Mouse (Mus musculus) MEL (cell line): ENCODE data around the gene Pomt1. TPM values are rescaled to one million over a fixed set of nuclear protein-coding genes. Genes with fewer than 3 reads are reported as not detected.

ENCODE experiments used
- DNase-seq: peaks from one replicate; pipeline ENCODE4 v3.0.0; 2011; ENCODE audit warnings: low read depth, low spot score
- H3K27ac ChIP-seq: 2 replicates; pipeline ENCODE4 v1.5.1; 2012; ENCODE audit warnings: low read depth, mild to moderate bottlenecking, control low read depth, low read length, moderate library complexity; ENCODE audit not compliant: control insufficient read depth
- H3K27me3 ChIP-seq, 2 experiments: fragments of 150-350 bp in 1 of 2; sonication (generic) in 1 of 2; 2 replicates each; pipeline ENCODE4 v1.6.1; 2012; ENCODE audit warnings: low read length in 2 of 2, mild to moderate bottlenecking in 2 of 2, improper control_type of control experiment in 1 of 2, moderate library complexity in 1 of 2; ENCODE audit not compliant: insufficient read depth in 2 of 2, control insufficient read depth in 1 of 2
- H3K36me3 ChIP-seq, 2 experiments: 2 replicates each; pipeline ENCODE4 v1.6.1; 2012 to 2014; ENCODE audit warnings: low read length in 2 of 2, improper control_type of control experiment in 1 of 2, inconsistent platforms in 1 of 2, mild to moderate bottlenecking in 1 of 2; ENCODE audit not compliant: insufficient read depth in 2 of 2, control insufficient read depth in 1 of 2
- H3K4me1 ChIP-seq, 2 experiments: fragments of 150-350 bp in 1 of 2; sonication (generic) in 1 of 2; 2 replicates each; pipeline ENCODE4 v1.6.1; 2012; ENCODE audit warnings: low read length in 2 of 2, improper control_type of control experiment in 1 of 2, mild to moderate bottlenecking in 1 of 2; ENCODE audit not compliant: insufficient read depth in 2 of 2, control insufficient read depth in 1 of 2
- H3K4me3 ChIP-seq, 2 experiments: fragments of 150-350 bp in 1 of 2; sonication (generic) in 1 of 2; 2 replicates each; pipeline ENCODE4 v1.5.1; 2012; ENCODE audit warnings: low read depth in 2 of 2, low read length in 2 of 2, mild to moderate bottlenecking in 2 of 2, moderate library complexity in 2 of 2, control low read depth in 1 of 2, improper control_type of control experiment in 1 of 2; ENCODE audit not compliant: control insufficient read depth in 1 of 2, insufficient read depth in 1 of 2
- H3K79me2 ChIP-seq: 2 replicates; pipeline ENCODE4 v1.6.1; 2012; ENCODE audit warnings: mild to moderate bottlenecking, low read length, moderate library complexity; ENCODE audit not compliant: control insufficient read depth, poor library complexity, insufficient read depth
- H3K9ac ChIP-seq: 2 replicates; pipeline ENCODE4 v1.6.1; 2012; ENCODE audit warnings: low read depth, mild to moderate bottlenecking, control low read depth, low read length, moderate library complexity; ENCODE audit not compliant: control insufficient read depth, poor library complexity, severe bottlenecking
- H3K9me3 ChIP-seq: fragments of 150-350 bp; sonication (generic); replicated peaks from 2 replicates; pipeline ENCODE4 v1.6.1; 2012; ENCODE audit warnings: mild to moderate bottlenecking, low read length, improper control_type of control experiment, moderate library complexity; ENCODE audit not compliant: insufficient read depth
- CTCF ChIP-seq, 3 experiments: IDR thresholded peaks in 2 of 3; conservative IDR thresholded peaks in 1 of 3; 2 replicates each; pipeline ENCODE4 v1.5.1; 2011 to 2012; ENCODE audit warnings: low read length in 3 of 3, low read depth in 2 of 3, mild to moderate bottlenecking in 2 of 3, improper control_type of control experiment in 1 of 3, inconsistent platforms in 1 of 3, mixed read lengths in 1 of 3, moderate library complexity in 1 of 3; ENCODE audit not compliant: control insufficient read depth in 1 of 3, insufficient read depth in 1 of 3, poor library complexity in 1 of 3, severe bottlenecking in 1 of 3
- EP300 ChIP-seq, 2 experiments: IDR thresholded peaks; 2 replicates each; pipeline ENCODE4 v1.6.1; 2011; ENCODE audit warnings: improper control_type of control experiment in 2 of 2, low read length in 2 of 2, low read depth in 1 of 2, mild to moderate bottlenecking in 1 of 2
- ETS1 ChIP-seq: IDR thresholded peaks from 2 replicates; pipeline ENCODE4 v1.6.1; 2012; ENCODE audit warnings: low read depth, mild to moderate bottlenecking, inconsistent platforms, low read length, improper control_type of control experiment, moderate library complexity
- GATA1 ChIP-seq: IDR thresholded peaks from 2 replicates; pipeline ENCODE4 v1.6.1; 2011; ENCODE audit warnings: low read depth, low read length, improper control_type of control experiment
- HCFC1 ChIP-seq: IDR thresholded peaks from 2 replicates; pipeline ENCODE4 v1.6.1; 2012; ENCODE audit warnings: low read depth, mild to moderate bottlenecking, inconsistent platforms, low read length, improper control_type of control experiment, moderate library complexity
- JUND ChIP-seq: IDR thresholded peaks from 2 replicates; pipeline ENCODE4 v1.6.1; 2011; ENCODE audit warnings: low read depth, mild to moderate bottlenecking, improper control_type of control experiment, low read length
- KAT2A ChIP-seq: conservative IDR thresholded peaks from 2 replicates; pipeline ENCODE4 v1.6.1; 2012; ENCODE audit warnings: low read depth, low read length, improper control_type of control experiment, inconsistent platforms
- MAX ChIP-seq: IDR thresholded peaks from 2 replicates; pipeline ENCODE4 v1.6.1; 2011; ENCODE audit warnings: low read length, improper control_type of control experiment
- MXI1 ChIP-seq: IDR thresholded peaks from 2 replicates; pipeline ENCODE4 v1.6.1; 2011; ENCODE audit warnings: mild to moderate bottlenecking, low read depth, low read length, improper control_type of control experiment
- MYC ChIP-seq: IDR thresholded peaks from 2 replicates; pipeline ENCODE4 v1.6.1; 2011; ENCODE audit warnings: low read depth, mild to moderate bottlenecking, low read length, improper control_type of control experiment, moderate library complexity
- NELFE ChIP-seq: IDR thresholded peaks from 2 replicates; pipeline ENCODE4 v1.6.1; 2011; ENCODE audit warnings: low read depth, low read length, improper control_type of control experiment
- POLR2A ChIP-seq, 2 experiments: IDR thresholded peaks; 2 replicates each; pipeline ENCODE4 v1.6.1; 2011 to 2012; ENCODE audit warnings: low read length in 2 of 2, mild to moderate bottlenecking in 2 of 2, control low read depth in 1 of 2, improper control_type of control experiment in 1 of 2, low read depth in 1 of 2, moderate library complexity in 1 of 2; ENCODE audit not compliant: control insufficient read depth in 1 of 2, insufficient read depth in 1 of 2, poor library complexity in 1 of 2
- POLR2AphosphoS5 ChIP-seq: IDR thresholded peaks from 2 replicates; pipeline ENCODE4 v1.6.1; 2012; ENCODE audit warnings: low read depth, borderline replicate concordance, mild to moderate bottlenecking, inconsistent platforms, low read length, moderate library complexity, mixed read lengths
- RAD21 ChIP-seq: IDR thresholded peaks from 2 replicates; pipeline ENCODE4 v1.6.1; 2011; ENCODE audit warnings: mild to moderate bottlenecking, low read depth, low read length, improper control_type of control experiment
- RCOR1 ChIP-seq: IDR thresholded peaks from 2 replicates; pipeline ENCODE4 v1.6.1; 2012; ENCODE audit warnings: low read depth, mild to moderate bottlenecking, inconsistent platforms, low read length, improper control_type of control experiment
- SIN3A ChIP-seq: IDR thresholded peaks from 2 replicates; pipeline ENCODE4 v1.6.1; 2012; ENCODE audit warnings: low read length, improper control_type of control experiment, inconsistent platforms
- TAL1 ChIP-seq: IDR thresholded peaks from 2 replicates; pipeline ENCODE4 v1.6.1; 2012; ENCODE audit warnings: mild to moderate bottlenecking, inconsistent platforms, low read length, moderate library complexity, mixed read lengths
- TBP ChIP-seq: IDR thresholded peaks from 2 replicates; pipeline ENCODE4 v1.8.0; 2011; ENCODE audit warnings: low read depth, low read length, improper control_type of control experiment
- TCF12 ChIP-seq: IDR thresholded peaks from 2 replicates; pipeline ENCODE4 v1.6.1; 2014; ENCODE audit warnings: low read depth, mild to moderate bottlenecking, inconsistent platforms, low read length, improper control_type of control experiment, moderate library complexity
- USF1 ChIP-seq: IDR thresholded peaks from 2 replicates; pipeline ENCODE4 v1.6.1; 2014; ENCODE audit warnings: low read depth, mild to moderate bottlenecking, inconsistent platforms, low read length, improper control_type of control experiment, moderate library complexity
- polyA plus RNA-seq, 2 experiments: library from polyadenylated mRNA; stranded (reverse) in 1 of 2; unstranded in 1 of 2; fragments of >175 nt in 1 of 2; fragments of >200 nt in 1 of 2; gene quantifications; 2 replicates each; pipeline versions ENCODE4 v1.2.1 to v1.2.4; 2012; ENCODE audit warnings: low replicate concordance in 2 of 2, low read depth in 1 of 2; ENCODE audit not compliant: insufficient read length in 2 of 2, insufficient read depth in 1 of 2, missing spikeins in 1 of 2
- total RNA-seq: library from RNA; depleted of rRNA; stranded (reverse); fragments of 300-350 nt; gene quantifications from 2 replicates; pipeline ENCODE4 v1.2.3, GENCODE M21; 2012

The Pomt1 gene
- total and polyA plus RNA-seq, 3 experiments, result 34.2 to 42.8 TPM; not detected in 1

DNA sequence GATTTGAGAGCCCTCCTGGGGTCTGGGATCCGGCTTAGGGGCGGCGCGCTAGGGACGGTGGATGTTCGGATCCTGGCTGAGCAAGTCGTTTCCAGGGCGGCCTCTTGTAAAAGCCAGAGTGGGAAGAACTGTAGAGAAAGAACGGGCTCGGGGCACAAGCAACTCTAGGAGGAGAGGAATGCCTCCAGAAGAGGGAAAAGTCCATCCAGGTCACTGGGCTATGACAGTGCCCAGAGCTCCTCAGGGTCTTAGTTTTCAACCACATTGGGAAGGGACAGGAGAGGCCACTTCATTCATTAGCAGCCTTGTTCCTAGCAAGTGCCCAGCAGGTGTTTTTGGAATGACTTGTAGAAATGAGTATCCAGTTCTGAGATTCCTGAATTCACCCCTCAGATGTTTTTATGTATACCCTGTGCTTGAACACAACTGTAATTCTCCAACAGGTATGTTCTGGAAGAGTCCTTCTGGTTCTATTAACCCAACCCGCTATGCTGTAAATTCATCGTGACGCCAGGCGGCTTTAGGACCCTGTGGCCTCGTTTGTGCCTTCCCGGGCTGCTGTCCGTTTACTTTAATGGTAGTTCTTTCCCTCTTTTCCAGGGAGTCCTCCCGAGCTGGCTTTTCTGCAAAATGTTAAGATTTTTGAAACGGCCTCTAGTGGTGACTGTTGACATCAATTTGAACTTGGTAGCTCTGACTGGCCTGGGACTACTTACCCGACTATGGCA, 534 bp downstream of the Pomt1 start (continued):
- no peak for TF ChIP-seq KAT2A
- no peak for TF ChIP-seq RCOR1
- no peak for TF ChIP-seq USF1
- TF ChIP-seq, all 39 proteins: peak for 9

DNA sequence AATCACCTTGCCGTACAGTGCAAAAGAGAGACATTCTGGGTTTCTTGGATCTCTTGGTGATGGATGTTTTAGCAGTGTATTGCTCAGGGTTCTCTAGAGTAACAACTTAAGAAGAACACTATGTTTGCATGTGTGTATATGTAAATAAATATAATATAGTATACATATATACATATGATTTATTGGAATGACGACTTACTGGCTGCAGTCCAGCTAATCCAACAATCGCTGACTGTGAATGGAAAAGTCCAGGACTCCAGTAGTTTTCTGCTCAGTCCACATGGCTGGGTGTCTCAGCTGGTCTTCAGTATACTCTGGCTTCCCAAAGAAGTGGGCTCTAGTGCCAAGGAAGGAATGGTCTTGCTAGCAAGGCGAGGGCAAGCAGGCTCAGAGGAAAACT, 1.2 kb downstream of the Pomt1 start:
- H3K36me3 ChIP-seq, result peaks cover 2 to 38% of the 10 kb centered on the region in 2 experiments; a peak in 3 of 4 replicates
- H3K9me3 ChIP-seq, result no peaks in the 10 kb centered on the region
- H3K4me3 ChIP-seq, result peak overlapping the region; percentile 67 to 77
- peak overlapping the region; percentile 83 for H3K9ac ChIP-seq
- no peak for DNase-seq
- no peaks in the 10 kb centered on the region for H3K27me3 ChIP-seq
- peaks cover 15 to 29% of the 10 kb centered on the region in 2 experiments for H3K4me1 ChIP-seq
- H3K27ac ChIP-seq, result peak overlapping the region; percentile 75
- peaks cover 4% of the 10 kb centered on the region; the same call in 1 of the 2 replicates for H3K79me2 ChIP-seq
- TF ChIP-seq NELFE (no peak), RCOR1 (no peak), CTCF (IDR thresholded peaks at IDR 0.05 in 2 of 3, conservative IDR thresholded peaks at IDR 0.05 in 1 of 3; ENCODE audit: control insufficient read depth in 1 of 3, insufficient read depth in 1 of 3, low read depth in 2 of 3, low read length in 3 of 3, poor library complexity in 1 of 3, severe bottlenecking in 1 of 3) (no peak), HCFC1 (no peak)
- TF ChIP-seq, all 39 proteins: peak for 0

DNA sequence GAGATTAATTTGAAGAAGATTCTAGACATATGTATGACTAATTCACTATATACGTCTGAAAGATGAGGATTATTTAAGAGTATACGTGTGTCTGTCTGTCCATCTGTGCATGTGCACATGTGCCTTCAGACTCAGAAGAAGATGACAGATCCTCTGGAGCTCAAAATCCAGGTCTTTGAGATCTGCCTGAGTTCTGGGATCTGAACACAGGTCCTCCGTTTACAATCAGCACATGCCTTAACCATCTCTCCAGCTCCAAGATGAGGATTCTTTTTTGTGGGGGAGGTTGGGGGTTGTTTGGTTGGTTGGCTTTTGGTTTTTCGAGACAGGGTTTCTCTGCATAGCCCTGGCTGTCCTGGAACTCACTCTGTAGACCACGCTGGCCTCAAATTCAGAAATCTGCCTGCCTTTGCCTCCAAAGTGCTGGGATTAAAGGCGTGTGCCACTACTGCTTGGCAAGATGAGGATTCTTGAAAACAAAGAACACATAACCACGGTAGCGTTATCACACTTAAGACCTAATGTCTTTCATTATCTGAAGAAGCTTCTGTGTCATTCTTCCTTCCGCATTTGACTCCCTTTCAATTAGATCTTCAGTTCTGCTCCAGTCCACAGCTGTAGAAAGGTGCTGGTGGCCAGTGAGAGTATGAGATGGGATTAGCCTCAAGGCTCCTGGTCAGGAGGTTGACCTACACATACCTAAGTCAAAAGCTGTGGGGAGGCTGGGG, 2.5 kb downstream of the Pomt1 start:
- H3K27ac ChIP-seq, result peak overlapping the region; percentile 76
- H3K4me3 ChIP-seq, result no peak overlapping the region
- peak; percentile 86 for DNase-seq
- TF ChIP-seq SIN3A (peak; percentile 56), MYC (peak; percentile 11; the same call in 1 of the 2 replicates), EP300 (IDR thresholded peaks at IDR 0.05; ENCODE audit: low read depth in 1 of 2, low read length in 2 of 2) (peak; percentile 86 to 94), RAD21 (no peak), ETS1 (peak; percentile 70), MXI1 (peak; percentile 45; the same call in 1 of the 2 replicates), TAL1 (peak; percentile 75), RCOR1 (peak; percentile 83), TBP (peak; percentile 44; the same call in 1 of the 2 replicates), TCF12 (peak; percentile 90), GATA1 (peak; percentile 94), POLR2A (IDR thresholded peaks at IDR 0.05; ENCODE audit: control insufficient read depth in 1 of 2, insufficient read depth in 1 of 2, low read depth in 1 of 2, low read length in 2 of 2, poor library complexity in 1 of 2) (no peak), MAX (peak; percentile 63), JUND (no peak), POLR2AphosphoS5 (no peak)
- H3K79me2 ChIP-seq, result peaks cover 4% of the 10 kb centered on the region; the same call in 1 of the 2 replicates
- H3K9ac ChIP-seq, result no peak overlapping the region
- H3K27me3 ChIP-seq, result no peaks in the 10 kb centered on the region
- H3K4me1 ChIP-seq, result peaks cover 15 to 29% of the 10 kb centered on the region in 2 experiments
- no peaks in the 10 kb centered on the region for H3K9me3 ChIP-seq
- peaks cover 2 to 38% of the 10 kb centered on the region in 2 experiments; a peak in 3 of 4 replicates for H3K36me3 ChIP-seq
